Mouse (Mus musculus): ENCODE results near the gene Frmpd2. TPM values are rescaled to one million over a fixed set of nuclear protein-coding genes. Genes with fewer than 3 reads are reported as not detected.
"Not testable (repeated sequence)": the region's sequence is repeated elsewhere in the genome, so short reads cannot be mapped to it uniquely, and the experiment has no call there.

The Frmpd2 gene
- polyA plus RNA-seq (2015; fragmentation: Nextera tagmentation; extraction: Ambion mirVana), result not detected in 2 replicates

- no peak for ATAC-seq (replicated peaks; ENCODE audit: low FRiP score, low read depth)
- H3K27ac ChIP-seq, result no peak within 1 kb of the TSS
- DNase-seq (ENCODE audit: low spot score), result no peak
- no peak within 1 kb of the TSS for H3K9ac ChIP-seq (ENCODE audit: low read depth, low read length)
- no peaks in the 10 kb centered on the region for H3K36me3 ChIP-seq (ENCODE audit: insufficient read depth, low read length)
- 63% methylated on average over 3 of the region's 3 CpGs for WGBS
- no peak within 1 kb of the TSS for H3K4me2 ChIP-seq (ENCODE audit: low read length)
- no peaks in the 10 kb centered on the region; the same call in 1 of the 2 replicates for H3K4me1 ChIP-seq (replicated peaks; ENCODE audit: insufficient read depth, low read length)
- H3K4me3 ChIP-seq (replicated peaks; ENCODE audit: low read depth, low read length), result no peak within 1 kb of the TSS
- no peaks in the 10 kb centered on the region for H3K9me3 ChIP-seq (replicated peaks; ENCODE audit: low read length)
- H3K27me3 ChIP-seq (ENCODE audit: insufficient read depth, low read length), result no peaks in the 10 kb centered on the region
- TF ChIP-seq CTCF (IDR thresholded peaks at IDR 0.05; ENCODE audit: low read depth), result no peak
These were observed at the start of gene Frmpd2 for GRCm38 (mm10) chr14:33471331-33471730. Frmpd2 (plus strand) TSS chr14:33471696.

- 80% methylated on average over 1 of the region's 1 CpGs for WGBS
- no peaks in the 10 kb centered on the region for H3K27me3 ChIP-seq (ENCODE audit: insufficient read depth, low read length)
- no peak for ATAC-seq (replicated peaks; ENCODE audit: low FRiP score, low read depth)
- no peak overlapping the region for H3K27ac ChIP-seq
- no peak overlapping the region for H3K4me3 ChIP-seq (replicated peaks; ENCODE audit: low read depth, low read length)
- no peaks in the 10 kb centered on the region for H3K4me1 ChIP-seq (replicated peaks; ENCODE audit: insufficient read depth, low read length)
- DNase-seq (ENCODE audit: low spot score), result no peak
- TF ChIP-seq CTCF (IDR thresholded peaks at IDR 0.05; ENCODE audit: low read depth), result no peak
- no peaks in the 10 kb centered on the region for H3K36me3 ChIP-seq (ENCODE audit: insufficient read depth, low read length)
- no peak overlapping the region for H3K9ac ChIP-seq (ENCODE audit: low read depth, low read length)
- no peak overlapping the region for H3K4me2 ChIP-seq (ENCODE audit: low read length)
- H3K9me3 ChIP-seq (replicated peaks; ENCODE audit: low read length), result no peaks in the 10 kb centered on the region
These were observed 48.5 kb upstream of the Frmpd2 start for GRCm38 (mm10) chr14:33423003-33423402.

GRCm38 (mm10) chr14:33424124-33424523, 47.4 kb upstream of the Frmpd2 start:
- DNase-seq (ENCODE audit: low spot score) (no peak), ATAC-seq (replicated peaks; ENCODE audit: low FRiP score, low read depth) (no peak)
- H3K27ac ChIP-seq, result no peak overlapping the region
- H3K9me3 ChIP-seq (replicated peaks; ENCODE audit: low read length), result no peaks in the 10 kb centered on the region
- H3K9ac ChIP-seq (ENCODE audit: low read depth, low read length), result no peak overlapping the region
- H3K4me2 ChIP-seq (ENCODE audit: low read length), result no peak overlapping the region
- H3K4me3 ChIP-seq (replicated peaks; ENCODE audit: low read depth, low read length), result no peak overlapping the region
- H3K4me1 ChIP-seq (replicated peaks; ENCODE audit: insufficient read depth, low read length), result no peaks in the 10 kb centered on the region
- no peaks in the 10 kb centered on the region for H3K27me3 ChIP-seq (ENCODE audit: insufficient read depth, low read length)
- TF ChIP-seq CTCF (IDR thresholded peaks at IDR 0.05; ENCODE audit: low read depth), result no peak
- no peaks in the 10 kb centered on the region for H3K36me3 ChIP-seq (ENCODE audit: insufficient read depth, low read length)

- ATAC-seq (replicated peaks; ENCODE audit: low FRiP score, low read depth); H3K27ac ChIP-seq; H3K4me2 ChIP-seq (ENCODE audit: low read length); H3K9me3 ChIP-seq (replicated peaks; ENCODE audit: low read length); DNase-seq (ENCODE audit: low spot score); H3K4me1 ChIP-seq (replicated peaks; ENCODE audit: insufficient read depth, low read length); H3K9ac ChIP-seq (ENCODE audit: low read depth, low read length); H3K27me3 ChIP-seq (ENCODE audit: insufficient read depth, low read length); H3K36me3 ChIP-seq (ENCODE audit: insufficient read depth, low read length); H3K4me3 ChIP-seq (replicated peaks; ENCODE audit: low read depth, low read length): not testable (repeated sequence)
- WGBS, result 91% methylated on average over 4 of the region's 4 CpGs
These were observed 39.0 kb upstream of the Frmpd2 start for GRCm38 (mm10) chr14:33432485-33432884.

- no peaks in the 10 kb centered on the region for H3K27me3 ChIP-seq (ENCODE audit: insufficient read depth, low read length)
- no peak overlapping the region for H3K27ac ChIP-seq
- ATAC-seq (replicated peaks; ENCODE audit: low FRiP score, low read depth) (no peak), DNase-seq (ENCODE audit: low spot score) (no peak)
- H3K4me2 ChIP-seq (ENCODE audit: low read length), result no peak overlapping the region
- no peak overlapping the region for H3K9ac ChIP-seq (ENCODE audit: low read depth, low read length)
- no peak overlapping the region for H3K4me3 ChIP-seq (replicated peaks; ENCODE audit: low read depth, low read length)
- no peak for TF ChIP-seq CTCF (IDR thresholded peaks at IDR 0.05; ENCODE audit: low read depth)
- no peaks in the 10 kb centered on the region for H3K9me3 ChIP-seq (replicated peaks; ENCODE audit: low read length)
- H3K36me3 ChIP-seq (ENCODE audit: insufficient read depth, low read length), result no peaks in the 10 kb centered on the region
- H3K4me1 ChIP-seq (replicated peaks; ENCODE audit: insufficient read depth, low read length), result no peaks in the 10 kb centered on the region; the same call in 1 of the 2 replicates
- WGBS, result 76% methylated on average over 2 of the region's 2 CpGs
These were observed 27.7 kb upstream of the Frmpd2 start for GRCm38 (mm10) chr14:33443780-33444179.

- no peak for DNase-seq (ENCODE audit: low spot score)
- WGBS, result 32% methylated on average over 3 of the region's 3 CpGs
- Histone ChIP-seq H3K4me1 (replicated peaks; ENCODE audit: insufficient read depth, low read length) (no peaks in the 10 kb centered on the region; the same call in 1 of the 2 replicates), H3K9me3 (replicated peaks; ENCODE audit: low read length) (no peaks in the 10 kb centered on the region), H3K4me3 (replicated peaks; ENCODE audit: low read depth, low read length) (peak overlapping the region; percentile 79), H3K27me3 (ENCODE audit: insufficient read depth, low read length) (no peaks in the 10 kb centered on the region), H3K4me2 (ENCODE audit: low read length) (peak overlapping the region; percentile 57), H3K27ac (no peak overlapping the region), H3K36me3 (ENCODE audit: insufficient read depth, low read length) (no peaks in the 10 kb centered on the region), H3K9ac (ENCODE audit: low read depth, low read length) (peak overlapping the region; percentile 88)
- no peak for TF ChIP-seq CTCF (IDR thresholded peaks at IDR 0.05; ENCODE audit: low read depth)
- ATAC-seq (replicated peaks; ENCODE audit: low FRiP score, low read depth), result no peak
These were observed 25.5 kb upstream of the Frmpd2 start for GRCm38 (mm10) chr14:33445962-33446361.

GRCm38 (mm10) chr14:33446561-33447023, 24.9 kb upstream of the Frmpd2 start:
- H3K9me3 ChIP-seq (replicated peaks; ENCODE audit: low read length), result no peaks in the 10 kb centered on the region
- H3K4me2 ChIP-seq (ENCODE audit: low read length), result peak overlapping the region; percentile 57
- H3K4me3 ChIP-seq (replicated peaks; ENCODE audit: low read depth, low read length), result peak overlapping the region; percentile 79
- WGBS, result under 1% methylated on average over 64 of the region's 72 CpGs
- no peaks in the 10 kb centered on the region for H3K36me3 ChIP-seq (ENCODE audit: insufficient read depth, low read length)
- no peaks in the 10 kb centered on the region for H3K27me3 ChIP-seq (ENCODE audit: insufficient read depth, low read length)
- peak overlapping the region; percentile 88 for H3K27ac ChIP-seq
- no peak for TF ChIP-seq CTCF (IDR thresholded peaks at IDR 0.05; ENCODE audit: low read depth)
- DNase-seq (ENCODE audit: low spot score) (no peak), ATAC-seq (replicated peaks; ENCODE audit: low FRiP score, low read depth) (peak; percentile 30)
- peak overlapping the region; percentile 88 for H3K9ac ChIP-seq (ENCODE audit: low read depth, low read length)
- H3K4me1 ChIP-seq (replicated peaks; ENCODE audit: insufficient read depth, low read length), result no peaks in the 10 kb centered on the region; the same call in 1 of the 2 replicates
